Mouse (Mus musculus): Measurements from ENCODE around the gene Eya3.
"Not testable (repeated sequence)": the region's sequence is repeated elsewhere in the genome, so short reads cannot be mapped to it uniquely, and the experiment has no call there.

Gene Eya3

GRCm38 (mm10) chr4:132638461-132639190, at the start of gene Eya3:
TSS of gene Eya3 (plus strand) at chr4:132638987.
- DNase-seq, result peak; percentile 97 to 98

GRCm38 (mm10) chr4:132590642-132591041, 48.1 kb upstream of the Eya3 start:
- no peak for DNase-seq

GRCm38 (mm10) chr4:132592958-132593357, 45.8 kb upstream of the Eya3 start:
- peak in 1 of 2 experiments; percentile 14 for DNase-seq

DNA sequence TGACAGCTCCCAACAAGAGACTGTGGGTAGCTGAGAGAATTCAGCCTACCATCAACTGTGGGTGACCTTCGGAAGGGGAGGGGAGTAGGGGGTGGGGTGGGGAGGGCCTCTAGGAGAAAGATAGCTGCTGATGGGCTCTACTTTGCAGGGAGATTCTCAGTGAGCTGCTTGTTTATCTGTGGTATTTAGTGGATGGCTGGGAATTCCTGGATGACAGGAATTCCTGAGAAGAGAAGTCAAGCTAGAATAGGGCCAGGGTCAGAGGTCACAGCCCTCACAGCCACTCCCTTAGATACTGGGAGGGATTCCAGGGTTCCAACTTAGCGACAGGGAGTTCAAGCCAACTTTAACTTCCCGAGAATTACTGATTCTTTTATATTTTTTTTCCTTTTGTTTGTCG, 44.6 kb upstream of the Eya3 start:
- peak; percentile 27 to 49 for DNase-seq

DNA sequence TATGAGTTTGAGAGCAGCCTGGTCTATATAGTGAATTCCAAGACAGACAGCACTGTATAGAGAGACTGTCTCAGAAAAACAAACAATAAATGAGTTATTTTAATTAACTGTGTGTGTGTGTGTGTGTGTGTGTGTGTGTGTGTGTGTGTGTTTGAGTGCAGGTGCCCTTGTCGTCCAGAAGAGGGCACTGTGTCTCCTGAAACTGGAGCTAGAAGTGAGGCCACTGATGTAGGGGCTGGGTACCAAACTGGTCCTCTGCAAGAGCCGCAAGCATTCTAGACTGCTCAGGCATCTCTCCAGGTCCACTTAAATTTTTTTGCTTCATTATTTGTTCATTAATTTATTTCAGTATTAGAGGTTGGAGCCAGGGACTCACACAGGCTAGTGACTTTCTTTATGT, 39.9 kb upstream of the Eya3 start:
- DNase-seq, result no peak

GRCm38 (mm10) chr4:132599764-132600163, 39.0 kb upstream of the Eya3 start:
- DNase-seq, result no peak

- DNase-seq, result no peak
Observed at GRCm38 (mm10) chr4:132600465-132600864, 38.3 kb upstream of the Eya3 start.

- DNase-seq, result not testable (repeated sequence)
Observed at GRCm38 (mm10) chr4:132601242-132601641, 37.5 kb upstream of the Eya3 start.

DNA sequence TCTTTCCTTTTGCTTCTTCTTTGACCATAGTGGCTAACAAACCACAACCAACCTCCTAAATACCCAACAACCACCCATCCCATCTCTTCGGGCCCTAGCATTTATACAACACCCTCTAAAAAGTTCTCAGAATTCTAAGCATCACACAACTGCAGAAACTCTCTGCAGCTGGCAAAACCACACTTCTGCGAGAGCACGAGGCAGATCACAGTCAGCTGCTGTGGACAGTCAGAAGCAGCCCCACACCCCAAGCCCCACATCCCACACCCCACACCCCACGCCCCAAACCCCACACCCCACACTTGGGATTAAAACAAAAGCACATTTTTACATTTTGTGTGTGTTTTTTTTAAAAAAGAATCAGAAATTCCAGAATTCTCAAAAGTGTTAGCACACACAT, 35.3 kb upstream of the Eya3 start:
- DNase-seq, result no peak

DNA sequence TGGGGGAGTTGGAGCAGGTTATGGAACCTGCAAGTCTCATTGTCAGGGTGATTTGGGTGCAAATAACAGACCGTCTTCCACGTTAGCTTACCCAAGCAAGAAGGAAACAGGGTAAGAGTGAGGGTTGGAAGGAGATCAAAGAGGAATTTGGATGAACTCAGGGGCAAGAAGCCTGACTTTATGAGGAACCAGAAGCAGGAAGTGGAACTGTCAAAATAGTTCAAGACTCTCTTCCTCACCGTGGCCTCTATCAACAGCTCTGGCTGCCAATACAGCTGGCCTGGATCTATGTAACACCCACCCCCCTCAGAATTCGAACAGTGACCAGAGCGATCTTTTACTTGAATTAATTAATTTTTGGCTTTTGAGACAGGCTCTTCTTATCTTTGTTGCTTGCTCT, 33.0 kb upstream of the Eya3 start:
- DNase-seq, result no peak

DNA sequence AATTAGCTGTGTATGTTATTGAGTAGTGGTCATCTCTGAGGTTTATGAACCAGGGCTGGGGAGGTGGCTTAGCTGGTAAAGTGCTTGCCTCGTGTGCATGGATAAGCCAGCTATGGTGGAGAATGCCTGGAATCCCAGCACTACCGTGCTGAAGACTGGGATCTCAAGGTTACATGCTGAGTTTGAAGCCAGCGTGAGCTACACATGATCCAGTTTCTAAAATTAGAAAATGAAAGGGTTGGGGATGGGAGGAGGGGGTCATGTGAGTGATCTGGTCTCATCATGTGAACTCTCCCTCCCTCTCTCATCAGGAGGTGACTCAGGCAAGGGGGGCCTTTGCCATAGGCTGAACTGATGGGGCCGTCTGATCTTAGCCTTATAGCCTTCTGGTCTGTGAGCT, 30.6 kb upstream of the Eya3 start:
- DNase-seq, result no peak

- DNase-seq, result no peak
Observed at GRCm38 (mm10) chr4:132610301-132610984, 28.3 kb upstream of the Eya3 start.

- no peak for DNase-seq
Observed at GRCm38 (mm10) chr4:132611320-132611719, 27.5 kb upstream of the Eya3 start.

DNA sequence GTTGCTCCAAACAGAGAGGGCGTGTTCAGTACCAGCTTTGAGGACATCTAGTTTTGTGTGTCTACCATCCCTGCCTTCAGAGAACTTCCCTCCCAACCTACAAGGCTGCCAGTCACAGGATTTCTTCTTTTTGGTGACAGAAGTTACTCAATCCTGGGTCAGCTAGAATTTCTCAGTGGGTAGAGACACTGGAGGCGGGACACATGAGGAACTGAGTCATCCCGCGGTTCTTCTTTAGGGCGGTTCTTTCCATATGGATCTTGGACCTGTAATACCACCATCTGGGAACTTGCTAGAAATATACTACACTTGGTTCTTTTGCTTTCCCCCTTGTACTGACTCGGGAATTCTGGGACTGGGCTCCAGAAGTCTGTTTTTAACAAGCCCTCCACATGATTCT, 20.9 kb upstream of the Eya3 start:
- no peak for DNase-seq

DNA sequence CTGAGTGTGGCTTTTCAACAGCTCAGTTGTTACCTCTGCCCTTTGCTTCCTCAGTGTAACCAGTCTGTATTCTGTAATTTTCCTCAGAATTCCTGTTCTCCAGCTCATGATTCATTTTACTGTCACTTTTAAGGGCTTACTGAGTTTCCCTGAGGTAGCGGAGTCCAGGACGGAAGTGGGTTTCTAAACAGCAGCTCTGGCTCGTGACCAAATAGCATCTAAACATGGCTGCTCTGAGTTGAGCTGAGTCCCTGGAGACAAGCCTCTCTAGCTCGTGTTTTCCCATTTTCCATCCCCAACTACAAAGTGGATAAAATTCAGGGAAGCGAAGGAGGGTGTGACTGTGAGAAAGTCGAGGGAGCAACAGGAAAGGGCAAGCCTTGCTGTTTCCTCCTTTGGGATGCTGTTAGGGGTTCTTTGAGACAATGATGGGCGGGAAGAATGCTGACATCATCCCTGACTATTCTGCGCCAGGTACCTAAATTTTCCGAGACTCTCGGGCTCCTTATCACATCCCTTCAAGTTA, 19.9 kb upstream of the Eya3 start:
- DNase-seq, result peak; percentile 31 to 59

- no peak for DNase-seq
Observed at GRCm38 (mm10) chr4:132620134-132620533, 18.7 kb upstream of the Eya3 start.

GRCm38 (mm10) chr4:132621287-132622068, 17.3 kb upstream of the Eya3 start:
- DNase-seq, result no peak

DNA sequence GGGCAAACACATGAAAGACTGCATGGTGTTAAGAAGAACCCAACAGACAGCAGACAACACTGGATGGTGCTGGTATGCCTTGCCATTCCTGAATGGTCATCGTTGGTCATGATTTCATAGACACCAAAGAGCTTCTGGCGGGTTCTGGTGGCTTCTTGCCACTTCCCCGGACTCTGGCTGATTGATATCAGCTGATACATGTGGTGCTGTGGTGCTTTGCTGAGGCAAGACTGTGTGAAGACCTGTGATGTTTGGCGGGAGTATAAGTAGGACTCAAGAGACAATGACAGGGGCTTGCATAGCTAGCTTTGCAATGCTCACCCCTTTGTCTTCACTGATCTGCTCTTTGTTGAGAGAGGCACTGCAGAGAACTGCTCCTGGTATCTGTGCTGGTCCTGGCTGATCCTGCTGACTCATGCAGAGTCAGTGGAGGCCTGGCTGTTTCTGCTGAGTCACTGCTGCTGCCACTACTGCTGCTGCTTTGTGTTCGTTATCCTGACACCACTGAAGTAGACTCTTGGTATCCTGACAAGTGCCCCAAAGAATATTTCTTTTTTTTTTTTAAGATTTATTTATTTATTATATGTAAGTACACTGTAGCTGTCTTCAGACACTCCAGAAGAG, 14.6 kb upstream of the Eya3 start:
- no peak for DNase-seq

GRCm38 (mm10) chr4:132628830-132629229, 10.0 kb upstream of the Eya3 start:
- DNase-seq, result peak in 1 of 2 experiments; percentile 76

GRCm38 (mm10) chr4:132635971-132636370, 2.8 kb upstream of the Eya3 start:
- DNase-seq, result no peak

- DNase-seq, result peak; percentile 14 to 67
Observed at GRCm38 (mm10) chr4:132636554-132636953, 2.2 kb upstream of the Eya3 start.

GRCm38 (mm10) chr4:132639191-132639713, 465 bp downstream of the Eya3 start:
- DNase-seq, result peak; percentile 19 to 43

- no peak for DNase-seq
Observed at GRCm38 (mm10) chr4:132647439-132647838, 8.7 kb downstream of the Eya3 start.

Data from kidney, postnatal 36 days (tissue).